Mouse (Mus musculus): ENCODE results near the gene Cdc42bpb. TPM values are rescaled to one million over a fixed set of nuclear protein-coding genes. Genes with fewer than 3 reads are reported as not detected.

The Cdc42bpb gene
- total RNA-seq, 2 experiments from 2014 or later, result 127 to 134 TPM

- DNase-seq (ENCODE audit: low spot score in 2 of 2), result no peak
Measured at GRCm38 (mm10) chr12:111349540-111350231, 27.8 kb downstream of the Cdc42bpb start.

- no peak for DNase-seq (ENCODE audit: low spot score in 2 of 2)
Measured at GRCm38 (mm10) chr12:111343956-111344355, 33.6 kb downstream of the Cdc42bpb start.

DNA sequence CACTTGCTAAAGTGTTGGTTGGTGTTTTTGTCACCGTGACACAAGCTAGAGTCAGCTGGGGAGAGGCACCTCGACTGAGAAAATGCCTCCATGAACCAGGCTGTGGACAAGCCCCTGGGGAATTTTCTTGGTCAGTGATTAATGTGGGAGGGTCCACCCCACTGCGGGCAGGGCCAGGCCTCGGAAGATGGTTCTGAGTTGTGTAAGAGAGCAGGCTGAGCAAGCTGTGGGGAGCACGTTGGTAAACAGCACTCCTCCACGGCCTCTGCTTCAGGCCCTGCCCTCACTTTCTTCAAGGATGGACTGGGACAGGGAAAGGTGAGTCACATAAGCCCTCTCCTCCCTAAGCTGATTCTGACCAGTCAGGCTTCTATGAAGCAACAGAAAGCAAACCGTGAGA, 36.8 kb downstream of the Cdc42bpb start:
- DNase-seq (ENCODE audit: low spot score in 2 of 2), result no peak

DNA sequence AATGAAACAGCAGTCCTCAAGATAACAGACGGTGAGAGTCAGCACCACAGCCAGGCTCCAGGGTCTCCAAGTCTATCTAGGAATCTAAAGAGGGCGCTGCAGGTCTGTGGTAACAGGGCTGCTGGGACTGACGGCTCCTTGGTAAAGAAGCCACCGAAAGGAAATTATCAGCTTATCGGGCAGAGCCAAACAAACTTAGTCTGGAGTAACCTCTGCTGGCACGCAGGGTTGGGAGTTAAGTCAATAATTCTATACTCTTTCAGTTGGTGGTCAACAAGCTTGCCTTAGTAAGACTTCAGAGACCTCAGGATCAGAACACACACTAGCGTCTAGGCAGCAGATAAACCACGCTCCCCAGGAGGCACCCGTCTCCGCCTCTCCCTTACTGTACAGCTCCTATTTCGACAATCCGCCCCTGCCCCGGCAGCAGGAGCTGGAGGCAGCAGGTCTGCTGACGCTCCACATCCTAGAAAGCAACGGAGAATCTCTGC, 39.6 kb downstream of the Cdc42bpb start:
- no peak for DNase-seq (ENCODE audit: low spot score in 2 of 2)

GRCm38 (mm10) chr12:111333020-111333605, 44.4 kb downstream of the Cdc42bpb start:
- no peak for DNase-seq (ENCODE audit: low spot score in 2 of 2)

DNA sequence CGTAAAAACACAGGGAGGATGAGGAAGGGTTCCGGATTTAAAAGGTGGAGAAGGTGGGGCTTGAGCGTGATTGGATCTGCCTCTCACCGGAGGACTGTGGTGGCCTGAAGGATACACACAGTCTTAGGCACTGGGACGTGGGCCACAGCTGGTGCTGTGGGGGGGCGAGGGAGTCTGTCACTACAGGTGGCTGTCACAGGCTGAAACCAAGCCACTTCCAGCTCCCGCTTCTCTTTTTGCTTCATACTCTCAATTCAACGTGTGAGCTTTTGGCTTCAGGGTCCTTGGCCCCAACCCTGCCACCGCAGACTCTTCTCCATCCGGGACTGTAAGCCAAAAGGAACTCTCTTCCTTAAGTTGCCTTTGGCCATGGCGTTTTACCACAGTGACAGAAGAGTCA, 45.1 kb downstream of the Cdc42bpb start:
- no peak for DNase-seq (ENCODE audit: low spot score in 2 of 2)

- no peak for DNase-seq (ENCODE audit: low spot score in 2 of 2)
Measured at GRCm38 (mm10) chr12:111331573-111331972, 45.9 kb downstream of the Cdc42bpb start.

DNA sequence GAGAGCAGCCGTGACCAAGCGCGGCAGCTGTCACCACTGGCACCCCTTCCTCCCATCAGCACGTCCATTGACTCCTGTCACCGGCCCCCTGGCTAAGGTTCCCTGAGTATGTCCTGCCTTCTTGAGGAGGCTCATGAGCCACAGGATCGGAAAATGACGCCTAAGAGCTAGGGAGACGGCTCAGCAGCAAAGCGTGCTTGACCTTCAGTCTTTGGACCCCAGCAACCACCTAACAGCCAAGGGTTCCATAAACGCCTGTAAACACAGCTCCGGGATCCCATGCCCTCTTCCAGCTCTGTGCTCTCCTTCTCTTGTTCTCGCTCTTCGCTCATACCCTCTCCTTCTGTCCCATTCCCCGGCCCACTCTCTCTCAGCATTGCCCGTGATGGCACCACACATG, 48.2 kb downstream of the Cdc42bpb start:
- DNase-seq (ENCODE audit: low spot score in 2 of 2), result no peak

DNA sequence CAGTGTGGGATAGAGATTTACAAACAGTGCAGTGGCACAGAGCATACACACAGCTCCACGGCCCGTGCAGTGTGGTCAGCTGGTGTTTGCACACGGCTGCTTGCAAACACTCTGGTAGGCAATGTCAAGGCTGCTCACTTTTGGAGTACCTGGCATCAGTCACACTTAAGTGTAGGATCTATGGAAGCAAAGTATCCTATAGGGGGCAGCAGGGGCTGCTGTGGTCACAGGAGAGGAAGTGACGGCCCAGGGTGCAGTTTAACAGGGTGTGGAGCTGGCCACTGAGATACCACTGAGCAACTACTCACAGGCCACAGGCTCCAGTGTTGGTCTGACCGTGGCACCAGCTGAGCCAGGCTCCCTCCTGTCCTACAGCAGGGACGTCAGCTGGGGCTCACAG, 49.2 kb downstream of the Cdc42bpb start:
- DNase-seq (ENCODE audit: low spot score in 2 of 2), result no peak

- DNase-seq (ENCODE audit: low spot score in 2 of 2), result no peak
Measured at GRCm38 (mm10) chr12:111325744-111326424, 51.6 kb downstream of the Cdc42bpb start.

DNA sequence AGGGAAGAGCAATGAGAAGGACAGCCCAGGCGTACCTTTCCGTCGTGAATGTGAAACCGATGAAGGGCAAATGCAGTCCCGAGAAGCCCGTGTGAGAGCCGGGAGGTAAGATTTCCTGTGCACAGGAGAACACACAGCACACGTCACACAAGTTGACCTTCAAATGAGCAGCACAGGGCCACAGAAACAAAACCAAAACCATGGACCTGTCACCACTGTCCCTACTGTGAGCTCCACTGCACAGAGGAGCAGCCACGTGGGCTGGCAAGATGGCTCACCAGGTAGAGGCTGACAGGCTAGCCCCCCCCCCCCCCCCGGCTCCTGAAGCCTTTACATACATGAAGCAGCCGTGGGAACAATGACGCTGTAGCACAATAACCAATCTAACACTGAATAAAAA, 52.6 kb downstream of the Cdc42bpb start:
- no peak for DNase-seq (ENCODE audit: low spot score in 2 of 2)

GRCm38 (mm10) chr12:111324536-111324935, 53.0 kb downstream of the Cdc42bpb start:
- no peak for DNase-seq (ENCODE audit: low spot score in 2 of 2)

GRCm38 (mm10) chr12:111323423-111323822, 54.1 kb downstream of the Cdc42bpb start:
- no peak for DNase-seq (ENCODE audit: low spot score in 2 of 2)

DNA sequence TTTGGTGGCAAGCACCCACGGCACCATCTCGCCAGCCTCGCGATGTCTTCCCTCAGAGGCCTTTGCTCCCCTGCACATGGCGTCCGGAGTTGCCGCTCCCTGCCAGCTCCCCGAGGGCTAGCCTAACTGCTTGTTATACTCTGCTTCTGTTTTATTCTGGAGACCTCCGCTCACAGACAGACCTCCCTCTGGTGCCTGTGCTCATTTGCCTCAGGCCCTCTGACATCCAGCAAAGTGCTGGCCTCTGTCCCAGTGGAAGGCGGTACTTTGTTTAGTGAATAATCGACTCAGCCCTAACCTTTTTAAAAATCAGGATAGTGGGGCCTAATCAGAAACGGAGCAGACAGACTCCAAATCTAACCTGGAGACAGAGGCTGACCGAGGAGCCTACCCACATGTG, 55.7 kb downstream of the Cdc42bpb start:
- DNase-seq (ENCODE audit: low spot score in 2 of 2), result no peak

- DNase-seq (ENCODE audit: low spot score in 2 of 2), result no peak
Measured at GRCm38 (mm10) chr12:111320549-111320948, 57.0 kb downstream of the Cdc42bpb start.

GRCm38 (mm10) chr12:111317694-111318093, 59.8 kb downstream of the Cdc42bpb start:
- no peak for DNase-seq (ENCODE audit: low spot score in 2 of 2)

GRCm38 (mm10) chr12:111314273-111314672, 63.2 kb downstream of the Cdc42bpb start:
- no peak for DNase-seq (ENCODE audit: low spot score in 2 of 2)

DNA sequence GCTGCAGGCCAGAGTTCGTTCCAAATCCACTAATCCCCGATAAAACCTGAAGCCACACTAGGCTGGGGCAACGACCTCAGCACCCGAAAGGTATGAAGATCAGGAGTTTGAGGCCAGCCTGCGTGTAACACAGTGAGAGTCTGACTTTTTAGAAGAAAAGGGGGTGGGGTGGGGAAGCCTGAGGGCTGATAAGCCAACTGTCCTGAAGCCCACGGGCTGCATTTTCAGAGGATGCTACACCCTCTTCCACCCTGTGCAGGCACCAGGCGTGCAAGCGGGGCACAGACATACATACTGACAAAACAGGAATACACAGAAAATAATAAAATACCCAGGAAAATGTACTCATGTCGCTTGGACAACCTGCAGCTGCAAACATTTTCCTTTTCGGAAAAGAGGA, 65.7 kb downstream of the Cdc42bpb start:
- no peak for DNase-seq (ENCODE audit: low spot score in 2 of 2)

DNA sequence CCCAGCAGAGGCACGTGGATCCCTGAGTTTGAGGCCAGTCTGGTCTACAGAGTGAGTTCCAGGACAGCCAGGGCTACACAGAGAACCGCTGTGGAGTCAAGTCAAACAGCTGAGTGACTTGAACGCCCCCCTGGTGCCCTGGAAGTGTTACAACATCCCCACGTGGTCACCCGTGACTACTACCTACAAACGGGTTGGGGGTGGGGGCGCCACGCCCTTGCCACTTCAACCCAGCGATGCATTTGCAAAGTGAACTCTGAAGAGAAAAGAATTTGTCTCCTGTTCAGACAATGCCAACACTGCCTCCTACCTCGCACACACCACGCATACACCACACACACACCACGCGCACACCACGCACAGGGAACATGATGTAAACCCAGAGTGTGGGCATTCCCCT, 67.6 kb downstream of the Cdc42bpb start:
- no peak for DNase-seq (ENCODE audit: low spot score in 2 of 2)

- DNase-seq (ENCODE audit: low spot score in 2 of 2), result no peak
Measured at GRCm38 (mm10) chr12:111309256-111309655, 68.3 kb downstream of the Cdc42bpb start.

DNA sequence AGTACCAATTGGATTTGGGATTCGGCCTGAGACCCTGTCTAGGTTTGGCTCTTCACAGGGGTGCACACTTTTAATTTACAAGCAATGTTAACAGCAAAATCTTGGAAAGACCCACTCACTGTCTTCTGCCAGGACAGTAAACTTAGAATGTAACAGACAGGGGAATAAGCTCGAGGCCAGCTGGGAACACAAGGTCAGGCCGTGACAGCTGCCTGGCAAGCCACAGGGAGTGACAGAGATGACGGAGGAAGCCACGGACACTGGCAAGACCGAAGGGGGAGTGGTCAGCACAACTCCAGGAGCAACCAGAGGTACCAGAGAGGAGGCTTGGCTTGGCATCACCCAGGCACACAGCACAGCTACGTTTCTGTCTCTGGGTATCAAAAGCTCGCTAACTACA, 70.7 kb downstream of the Cdc42bpb start:
- DNase-seq (ENCODE audit: low spot score in 2 of 2), result peak in 1 of 2 experiments; percentile 44

- DNase-seq (ENCODE audit: low spot score in 2 of 2), result no peak
Measured at GRCm38 (mm10) chr12:111303702-111304337, 73.7 kb downstream of the Cdc42bpb start.

Data from adrenal gland, postnatal 4 days (tissue).